Mouse (Mus musculus) brain, embryonic 14.5 days (tissue): ENCODE measurements around the gene Bcl2l14.

Experiments used
- CTCF ChIP-seq: fragments of 200-500 bp; IDR thresholded peaks from 2 replicates; pipeline ENCODE4 v1.5.1; 2012; ENCODE audit warnings: inconsistent platforms, mild to moderate bottlenecking, moderate library complexity, borderline replicate concordance; ENCODE audit not compliant: insufficient read depth, insufficient read length; ENCODE audit errors: extremely low read depth
- POLR2A ChIP-seq: fragments of 200-500 bp; IDR thresholded peaks from 2 replicates; pipeline ENCODE4 v1.6.1; 2012; ENCODE audit warnings: mild to moderate bottlenecking, inconsistent platforms, borderline replicate concordance; ENCODE audit not compliant: poor library complexity, insufficient read depth, insufficient read length, severe bottlenecking; ENCODE audit errors: extremely low read depth

DNA sequence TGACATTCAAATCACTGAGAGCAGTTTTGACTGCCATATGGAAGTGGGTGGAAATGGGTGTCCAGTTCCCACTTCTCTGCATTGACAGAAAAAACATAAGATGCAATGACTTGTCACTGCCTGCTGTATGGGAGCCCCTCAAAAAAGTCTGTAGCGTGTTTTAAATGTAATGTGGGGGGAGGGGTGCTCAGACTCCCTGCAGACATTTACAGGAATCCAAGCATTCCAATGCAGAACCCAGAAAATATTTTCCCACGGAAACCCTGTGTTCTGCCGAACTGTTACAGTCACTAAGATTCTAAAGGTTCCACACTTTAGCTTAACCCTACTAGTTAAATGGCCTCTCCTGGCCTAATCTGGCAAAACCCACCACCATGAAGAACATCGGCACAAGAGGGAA lies at the start of gene Bcl2l14:
- TF ChIP-seq CTCF (no peak), POLR2A (no peak)
